Mouse (Mus musculus): ENCODE measurements around the gene Prkg2. TPM values are rescaled to one million over a fixed set of nuclear protein-coding genes. Genes with fewer than 3 reads are reported as not detected.

Prkg2 gene
- total and polyA plus RNA-seq, 2 experiments = not detected

DNA sequence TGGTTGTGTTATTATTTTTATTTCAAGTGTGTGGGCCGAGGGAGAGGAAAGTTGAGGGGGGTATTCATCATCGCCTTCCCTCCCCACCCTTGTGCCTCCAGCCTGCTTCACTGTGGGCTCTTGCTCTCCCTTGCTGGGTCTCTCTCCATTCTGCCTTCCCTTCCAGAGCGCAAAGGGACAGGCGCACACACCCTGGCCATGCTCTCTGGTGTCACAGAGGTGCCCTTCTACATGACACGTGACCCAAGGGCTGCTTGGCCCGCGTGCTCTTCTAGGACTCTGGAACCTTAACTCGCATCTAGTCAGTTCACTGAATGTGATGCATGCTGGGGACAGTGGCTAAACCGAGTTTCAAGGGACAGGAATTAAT, 276 bp upstream of the Prkg2 start:
- H3K27me3 ChIP-seq (ENCODE audit: control insufficient read depth, insufficient read depth, low read length) = peaks cover 7% of the 10 kb centered on the region
- peak; percentile 11 for DNase-seq (ENCODE audit: extremely low read depth, low read depth, low spot score)
- no peak overlapping the region for H3K9ac ChIP-seq (ENCODE audit: low read depth, low read length)
- TF ChIP-seq CTCF (IDR thresholded peaks at IDR 0.05; ENCODE audit: low read depth, low read length) = no peak
- TF ChIP-seq POLR2A (IDR thresholded peaks at IDR 0.05; ENCODE audit: extremely low read depth, insufficient read depth, low read length) = no peak
- whole genome bisulfite sequencing = 6% methylated on average over 9 of the region's 9 CpGs
- H3K36me3 ChIP-seq (ENCODE audit: control insufficient read depth, insufficient read depth, low read length) = no peaks in the 10 kb centered on the region
- no peak overlapping the region for H3K27ac ChIP-seq (replicated peaks; ENCODE audit: insufficient read depth, low read depth, low read length)
- no peaks in the 10 kb centered on the region for H3K79me2 ChIP-seq (ENCODE audit: control insufficient read depth, insufficient read depth, low read length)
- no peaks in the 10 kb centered on the region for H3K4me1 ChIP-seq (ENCODE audit: control insufficient read depth, insufficient read depth, low read length)
- no peak overlapping the region for H3K4me3 ChIP-seq (ENCODE audit: insufficient read depth, low read depth, low read length)

DNA sequence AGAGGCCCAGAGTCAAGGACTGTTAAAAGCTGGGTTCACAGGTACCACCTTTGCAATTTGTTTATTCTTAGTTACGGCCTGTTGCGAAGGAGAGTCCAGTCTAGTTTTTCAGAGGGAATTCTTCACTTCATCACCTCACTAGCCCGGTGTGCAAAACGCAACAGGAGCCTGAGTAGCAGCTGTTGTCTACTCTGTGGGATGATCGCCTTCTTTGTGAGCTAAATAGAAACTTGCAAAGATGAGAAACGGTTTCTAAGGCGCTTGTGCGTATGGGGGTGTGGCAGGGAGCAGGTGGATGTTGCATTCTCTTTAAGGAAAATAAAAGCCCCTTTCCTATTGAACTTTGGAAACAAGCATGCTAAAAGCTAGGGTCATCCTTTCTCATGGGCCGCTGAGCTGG, 1.2 kb downstream of the Prkg2 start:
- WGBS = 49% methylated on average over 9 of the region's 9 CpGs
- Histone ChIP-seq H3K36me3 (ENCODE audit: control insufficient read depth, insufficient read depth, low read length) (no peaks in the 10 kb centered on the region), H3K4me1 (ENCODE audit: control insufficient read depth, insufficient read depth, low read length) (no peaks in the 10 kb centered on the region), H3K27ac (replicated peaks; ENCODE audit: insufficient read depth, low read depth, low read length) (no peak overlapping the region), H3K79me2 (ENCODE audit: control insufficient read depth, insufficient read depth, low read length) (no peaks in the 10 kb centered on the region), H3K27me3 (ENCODE audit: control insufficient read depth, insufficient read depth, low read length) (peaks cover 7% of the 10 kb centered on the region), H3K9ac (ENCODE audit: low read depth, low read length) (no peak overlapping the region), H3K4me3 (ENCODE audit: insufficient read depth, low read depth, low read length) (no peak overlapping the region)
- no peak for DNase-seq (ENCODE audit: extremely low read depth, low read depth, low spot score)
- TF ChIP-seq POLR2A (IDR thresholded peaks at IDR 0.05; ENCODE audit: extremely low read depth, insufficient read depth, low read length) (no peak), CTCF (IDR thresholded peaks at IDR 0.05; ENCODE audit: low read depth, low read length) (no peak)

DNA sequence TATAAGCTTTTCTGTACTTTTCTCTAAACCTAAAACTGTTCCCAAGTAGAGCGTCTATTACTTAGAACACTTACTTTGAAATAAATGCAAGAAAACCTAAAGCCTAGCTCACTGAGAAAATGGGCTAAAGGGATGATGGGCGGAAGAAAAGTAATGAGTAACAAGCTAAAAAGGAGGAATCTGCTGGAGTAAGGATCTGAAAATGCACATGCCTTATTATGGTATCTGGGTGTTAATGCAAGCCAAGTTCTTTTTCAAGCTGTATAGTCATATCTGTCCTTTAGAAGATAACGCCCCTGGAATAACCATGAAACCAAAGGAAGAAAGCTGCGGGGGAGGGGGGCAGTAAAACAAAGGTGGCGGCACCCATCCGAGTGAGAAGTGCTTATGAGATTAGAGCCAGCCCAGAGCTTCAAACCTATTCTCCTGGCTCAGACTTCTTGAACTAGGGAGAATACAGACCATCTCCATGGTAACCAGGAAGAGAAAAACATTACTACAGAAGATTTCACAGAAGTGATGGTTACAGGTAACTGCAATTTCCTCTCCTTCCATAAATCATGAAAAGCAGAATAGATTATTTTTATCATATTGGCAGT, 5.5 kb downstream of the Prkg2 start:
- Histone ChIP-seq H3K27me3 (ENCODE audit: control insufficient read depth, insufficient read depth, low read length) (peaks cover 2% of the 10 kb centered on the region), H3K79me2 (ENCODE audit: control insufficient read depth, insufficient read depth, low read length) (no peaks in the 10 kb centered on the region), H3K27ac (replicated peaks; ENCODE audit: insufficient read depth, low read depth, low read length) (no peak overlapping the region), H3K4me3 (ENCODE audit: insufficient read depth, low read depth, low read length) (no peak overlapping the region), H3K36me3 (ENCODE audit: control insufficient read depth, insufficient read depth, low read length) (no peaks in the 10 kb centered on the region), H3K9ac (ENCODE audit: low read depth, low read length) (no peak overlapping the region), H3K4me1 (ENCODE audit: control insufficient read depth, insufficient read depth, low read length) (no peaks in the 10 kb centered on the region)
- no peak for DNase-seq (ENCODE audit: extremely low read depth, low read depth, low spot score)
- TF ChIP-seq POLR2A (IDR thresholded peaks at IDR 0.05; ENCODE audit: extremely low read depth, insufficient read depth, low read length) (no peak), CTCF (IDR thresholded peaks at IDR 0.05; ENCODE audit: low read depth, low read length) (no peak)
- 60% methylated on average over 6 of the region's 6 CpGs for WGBS

DNA sequence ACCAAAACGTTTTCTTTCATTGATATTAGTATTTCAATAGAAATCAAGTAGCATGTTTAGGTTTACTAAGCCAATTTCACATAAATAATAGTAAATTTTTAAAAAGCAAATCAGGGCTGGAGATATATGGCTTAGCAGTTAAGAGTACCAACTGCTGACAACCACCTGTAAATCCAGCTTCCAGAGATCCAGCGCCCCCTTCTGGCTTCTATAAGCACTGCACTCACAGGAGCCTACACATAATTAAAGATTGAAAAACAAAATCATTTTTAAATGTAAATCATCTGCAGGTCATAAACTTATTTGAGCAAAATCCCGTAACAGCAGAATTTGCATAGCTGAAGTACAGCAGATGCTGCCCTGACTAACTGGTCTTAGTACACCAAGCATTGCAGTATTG, 10.8 kb downstream of the Prkg2 start:
- no peak overlapping the region for H3K9ac ChIP-seq (ENCODE audit: low read depth, low read length)
- peak; percentile 5 for DNase-seq (ENCODE audit: extremely low read depth, low read depth, low spot score)
- no peaks in the 10 kb centered on the region for H3K4me1 ChIP-seq (ENCODE audit: control insufficient read depth, insufficient read depth, low read length)
- H3K27ac ChIP-seq (replicated peaks; ENCODE audit: insufficient read depth, low read depth, low read length) = no peak overlapping the region
- WGBS = 72% methylated on average over 3 of the region's 3 CpGs
- no peaks in the 10 kb centered on the region for H3K79me2 ChIP-seq (ENCODE audit: control insufficient read depth, insufficient read depth, low read length)
- H3K36me3 ChIP-seq (ENCODE audit: control insufficient read depth, insufficient read depth, low read length) = no peaks in the 10 kb centered on the region
- no peaks in the 10 kb centered on the region for H3K27me3 ChIP-seq (ENCODE audit: control insufficient read depth, insufficient read depth, low read length)
- H3K4me3 ChIP-seq (ENCODE audit: insufficient read depth, low read depth, low read length) = no peak overlapping the region
- TF ChIP-seq POLR2A (IDR thresholded peaks at IDR 0.05; ENCODE audit: extremely low read depth, insufficient read depth, low read length) (no peak), CTCF (IDR thresholded peaks at IDR 0.05; ENCODE audit: low read depth, low read length) (no peak)

DNA sequence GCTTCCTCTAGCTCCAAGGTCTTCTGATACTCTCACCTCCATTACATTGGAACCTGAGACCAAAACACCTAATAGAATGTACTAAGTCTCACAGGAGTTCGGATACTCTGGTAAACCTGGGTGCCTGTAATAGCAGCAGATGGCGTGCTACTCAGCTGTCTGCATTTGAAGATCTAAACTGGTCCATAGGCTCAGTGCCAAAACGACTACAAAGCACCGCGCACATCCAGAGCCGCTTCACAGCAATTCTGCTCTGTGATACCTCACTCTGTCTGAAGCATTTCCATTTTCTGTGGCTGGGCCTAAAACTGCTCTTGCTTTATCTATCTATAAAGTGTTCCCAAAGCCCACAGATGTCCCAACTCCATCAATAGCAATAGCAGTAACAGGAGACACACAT, 17.4 kb downstream of the Prkg2 start:
- H3K27me3 ChIP-seq (ENCODE audit: control insufficient read depth, insufficient read depth, low read length) = no peaks in the 10 kb centered on the region; the same call in 1 of the 2 replicates
- no peak for DNase-seq (ENCODE audit: extremely low read depth, low read depth, low spot score)
- no peak overlapping the region for H3K4me3 ChIP-seq (ENCODE audit: insufficient read depth, low read depth, low read length)
- H3K27ac ChIP-seq (replicated peaks; ENCODE audit: insufficient read depth, low read depth, low read length) = no peak overlapping the region
- TF ChIP-seq CTCF (IDR thresholded peaks at IDR 0.05; ENCODE audit: low read depth, low read length) = no peak
- TF ChIP-seq POLR2A (IDR thresholded peaks at IDR 0.05; ENCODE audit: extremely low read depth, insufficient read depth, low read length) = no peak
- WGBS = 83% methylated on average over 6 of the region's 6 CpGs
- no peaks in the 10 kb centered on the region for H3K4me1 ChIP-seq (ENCODE audit: control insufficient read depth, insufficient read depth, low read length)
- no peaks in the 10 kb centered on the region for H3K79me2 ChIP-seq (ENCODE audit: control insufficient read depth, insufficient read depth, low read length)
- H3K9ac ChIP-seq (ENCODE audit: low read depth, low read length) = no peak overlapping the region
- no peaks in the 10 kb centered on the region for H3K36me3 ChIP-seq (ENCODE audit: control insufficient read depth, insufficient read depth, low read length)

DNA sequence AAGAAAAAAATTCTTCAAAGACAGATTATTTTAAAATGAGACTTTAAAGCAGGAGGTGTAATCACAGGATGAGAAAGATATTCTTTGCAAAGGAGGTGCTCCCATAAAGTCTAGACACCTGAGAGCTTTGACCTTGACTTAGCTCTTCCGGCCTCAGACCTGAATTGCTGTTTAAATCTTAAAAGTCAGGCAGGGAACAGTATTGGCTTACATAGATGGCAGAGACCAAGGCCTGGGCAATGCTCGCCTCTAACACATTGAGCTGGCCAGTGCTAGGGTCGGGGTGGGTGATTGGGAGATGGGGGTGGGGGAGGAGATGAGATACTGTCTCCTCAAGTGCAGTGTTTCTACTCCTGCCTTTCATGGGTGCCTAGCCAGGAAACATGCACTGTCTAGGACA, 22.0 kb downstream of the Prkg2 start:
- Histone ChIP-seq H3K27me3 (ENCODE audit: control insufficient read depth, insufficient read depth, low read length) (no peaks in the 10 kb centered on the region; the same call in 1 of the 2 replicates), H3K27ac (replicated peaks; ENCODE audit: insufficient read depth, low read depth, low read length) (no peak overlapping the region), H3K4me3 (ENCODE audit: insufficient read depth, low read depth, low read length) (no peak overlapping the region), H3K79me2 (ENCODE audit: control insufficient read depth, insufficient read depth, low read length) (no peaks in the 10 kb centered on the region), H3K36me3 (ENCODE audit: control insufficient read depth, insufficient read depth, low read length) (no peaks in the 10 kb centered on the region), H3K9ac (ENCODE audit: low read depth, low read length) (no peak overlapping the region), H3K4me1 (ENCODE audit: control insufficient read depth, insufficient read depth, low read length) (no peaks in the 10 kb centered on the region)
- TF ChIP-seq CTCF (IDR thresholded peaks at IDR 0.05; ENCODE audit: low read depth, low read length) (no peak), POLR2A (IDR thresholded peaks at IDR 0.05; ENCODE audit: extremely low read depth, insufficient read depth, low read length) (no peak)
- no peak for DNase-seq (ENCODE audit: extremely low read depth, low read depth, low spot score)
- 74% methylated on average over 3 of the region's 3 CpGs for WGBS

All from liver, adult 2 months (tissue).